Mouse (Mus musculus) kidney, postnatal 0 days (tissue): ENCODE data around the gene Rasa4. TPM values are rescaled to one million over a fixed set of nuclear protein-coding genes. Genes with fewer than 3 reads are reported as not detected.

Experiments used
- ATAC-seq: fragments of 200-750 bp; cut with Nextera tagmentation; replicated peaks from 2 replicates; pipeline ENCODE4 v1.8.0; 2017; ENCODE audit warnings: low read depth, moderate number of reproducible peaks, moderate TSS enrichment, moderate library complexity; ENCODE audit not compliant: low FRiP score
- DNase-seq: peaks from one replicate; pipeline ENCODE4 v3.0.0-alpha.2; 2016; ENCODE audit warnings: low spot score
- H3K27ac ChIP-seq: fragments of 300-500 bp; sonication (generic); 2 replicates; pipeline ENCODE4 v1.5.1; 2014; ENCODE audit warnings: mild to moderate bottlenecking
- H3K27me3 ChIP-seq: fragments of 300-500 bp; sonication (generic); 2 replicates; pipeline ENCODE4 v1.6.1; 2014; ENCODE audit warnings: low read length, mixed read lengths; ENCODE audit not compliant: insufficient read depth
- H3K36me3 ChIP-seq: fragments of 300-500 bp; sonication (generic); 2 replicates; pipeline ENCODE4 v1.6.1; 2014; ENCODE audit warnings: low read length, mixed read lengths; ENCODE audit not compliant: insufficient read depth
- H3K4me1 ChIP-seq: fragments of 300-500 bp; sonication (generic); replicated peaks from 2 replicates; pipeline ENCODE4 v1.6.1; 2014; ENCODE audit warnings: antibody characterized with exemption, low read length, mixed read lengths; ENCODE audit not compliant: insufficient read depth
- H3K4me2 ChIP-seq: fragments of 300-500 bp; sonication (generic); 2 replicates; pipeline ENCODE4 v1.6.1; 2014; ENCODE audit warnings: mild to moderate bottlenecking, low read length, moderate library complexity, mixed read lengths
- H3K4me3 ChIP-seq: fragments of 300-500 bp; sonication (generic); replicated peaks from 2 replicates; pipeline ENCODE4 v1.5.1; 2014; ENCODE audit warnings: low read depth, low read length
- H3K9ac ChIP-seq: fragments of 300-500 bp; sonication (generic); 2 replicates; pipeline ENCODE4 v1.6.1; 2014; ENCODE audit warnings: low read depth, low read length
- H3K9me3 ChIP-seq: fragments of 300-500 bp; sonication (generic); replicated peaks from 2 replicates; pipeline ENCODE4 v1.6.1; 2016; ENCODE audit warnings: low read length, inconsistent platforms, mixed read lengths
- CTCF ChIP-seq: IDR thresholded peaks from 2 replicates; pipeline ENCODE4 v1.5.1; 2016; ENCODE audit warnings: antibody characterized with exemption, low read depth, mild to moderate bottlenecking, moderate library complexity
- WGBS: fragments of 180-500 bp; shearing (Covaris S2); extraction: QIAGEN DNeasy Blood & Tissue Kit; methylation state at CpG from one replicate; pipeline ENCODE4 v1.1.7; 2014; 5-methylcytosine and 5-hydroxymethylcytosine counted together
- polyA plus RNA-seq: library from polyadenylated mRNA; unstranded; fragments of >200 nt; fragmentation: Nextera tagmentation; extraction: Ambion mirVana; gene quantifications from 2 replicates; pipeline ENCODE4 v1.2.1, GENCODE M21; 2015

Gene Rasa4
- polyA plus RNA-seq, 1 experiment from 2014 or later, result 8.8 TPM

- Histone ChIP-seq H3K4me2 (peak within 1 kb of the TSS; percentile 91), H3K27ac (peak within 1 kb of the TSS; percentile 79), H3K9me3 (no peaks in the 10 kb centered on the region), H3K4me1 (peaks cover 11% of the 10 kb centered on the region), H3K4me3 (peak within 1 kb of the TSS; percentile 95), H3K9ac (peak within 1 kb of the TSS; percentile 91), H3K36me3 (peaks cover 10% of the 10 kb centered on the region; the same call in 1 of the 2 replicates), H3K27me3 (no peaks in the 10 kb centered on the region)
- 4% methylated on average over 42 of the region's 42 CpGs for WGBS
- peak; percentile 99 for TF ChIP-seq CTCF
- ATAC-seq (peak; percentile 95), DNase-seq (peak; percentile 99)
Measured at GRCm38 (mm10) chr5:136115891-136116783, 32.4 kb downstream of the Rasa4 start, which contains the start of gene Polr2j. Polr2j (plus strand) TSS chr5:136116631.

GRCm38 (mm10) chr5:136116784-136117112 is 33.0 kb downstream of the Rasa4 start:
- Histone ChIP-seq H3K9me3 (no peaks in the 10 kb centered on the region), H3K9ac (peak overlapping the region; percentile 91), H3K4me2 (peak overlapping the region; percentile 91), H3K4me1 (peaks cover 11% of the 10 kb centered on the region), H3K27ac (peak overlapping the region; percentile 79), H3K36me3 (peaks cover 12% of the 10 kb centered on the region; the same call in 1 of the 2 replicates), H3K27me3 (no peaks in the 10 kb centered on the region), H3K4me3 (peak overlapping the region; percentile 95)
- DNase-seq (no peak), ATAC-seq (peak; percentile 33)
- TF ChIP-seq CTCF, result no peak
- WGBS, result 0% methylated on average over 22 of the region's 22 CpGs

DNA sequence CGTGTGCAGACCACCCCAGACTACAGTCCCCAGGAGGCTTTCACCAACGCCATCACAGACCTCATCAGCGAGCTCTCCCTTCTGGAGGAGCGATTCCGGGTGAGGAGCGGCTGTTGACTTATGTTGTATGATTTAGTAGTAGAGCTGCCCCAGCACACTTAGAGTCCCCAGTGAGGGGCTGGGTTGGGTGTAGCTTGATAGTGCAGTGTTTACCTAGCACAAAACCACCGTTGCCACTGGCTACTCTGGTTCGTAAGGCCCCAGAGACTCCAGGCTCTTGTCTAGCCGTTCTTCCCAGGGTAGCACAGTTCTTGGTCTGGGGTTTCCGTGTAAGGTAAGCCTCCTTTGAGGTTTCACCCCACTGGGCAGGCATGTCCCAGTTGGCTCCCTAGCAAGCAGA is 38.4 kb downstream of the Rasa4 start:
- H3K9me3 ChIP-seq, result no peaks in the 10 kb centered on the region
- H3K36me3 ChIP-seq, result peaks cover 42% of the 10 kb centered on the region
- H3K9ac ChIP-seq, result no peak overlapping the region
- H3K4me3 ChIP-seq, result no peak overlapping the region
- TF ChIP-seq CTCF, result no peak
- WGBS, result 88% methylated on average over 10 of the region's 10 CpGs
- no peak for ATAC-seq
- no peak overlapping the region for H3K27ac ChIP-seq
- no peak overlapping the region for H3K4me2 ChIP-seq
- peaks cover 6% of the 10 kb centered on the region for H3K4me1 ChIP-seq
- no peaks in the 10 kb centered on the region for H3K27me3 ChIP-seq
- no peak for DNase-seq

- Histone ChIP-seq H3K4me2 (peak within 1 kb of the TSS; percentile 82), H3K9me3 (no peaks in the 10 kb centered on the region), H3K9ac (peak within 1 kb of the TSS; percentile 75), H3K27ac (peak within 1 kb of the TSS; percentile 67), H3K27me3 (no peaks in the 10 kb centered on the region), H3K36me3 (peaks cover 33% of the 10 kb centered on the region), H3K4me3 (peak within 1 kb of the TSS; percentile 80), H3K4me1 (no peaks in the 10 kb centered on the region)
- peak; percentile 83 for TF ChIP-seq CTCF
- under 1% methylated on average over 60 of the region's 60 CpGs for WGBS
- DNase-seq (peak; percentile 99), ATAC-seq (peak; percentile 92)
Measured at GRCm38 (mm10) chr5:136135571-136136291, 52.0 kb downstream of the Rasa4 start, which contains the start of the genes Lrwd1 and Alkbh4. Lrwd1 (minus strand) TSS chr5:136136074. Alkbh4 (plus strand) TSS chr5:136136146.

- no peak for TF ChIP-seq CTCF
- H3K27me3 ChIP-seq, result no peaks in the 10 kb centered on the region
- H3K4me2 ChIP-seq, result peak overlapping the region; percentile 82
- no peaks in the 10 kb centered on the region for H3K9me3 ChIP-seq
- ATAC-seq (no peak; the same call in 1 of the 2 replicates), DNase-seq (no peak)
- H3K36me3 ChIP-seq, result peaks cover 36% of the 10 kb centered on the region
- no peaks in the 10 kb centered on the region for H3K4me1 ChIP-seq
- peak overlapping the region; percentile 75 for H3K9ac ChIP-seq
- peak overlapping the region; percentile 67 for H3K27ac ChIP-seq
- peak overlapping the region; percentile 80 for H3K4me3 ChIP-seq
- 5% methylated on average over 20 of the region's 20 CpGs for WGBS
Measured at GRCm38 (mm10) chr5:136136292-136136990, 52.7 kb downstream of the Rasa4 start.
